Mouse (Mus musculus): ENCODE measurements around the gene Sytl2.

- TF ChIP-seq CTCF (conservative IDR thresholded peaks at IDR 0.05; ENCODE audit: low read length) (no peak), POU5F1 (IDR thresholded peaks at IDR 0.05; ENCODE audit: borderline replicate concordance, low read length) (no peak)
Observed at GRCm38 (mm10) chr7:90280878-90281277, 21.2 kb upstream of the Sytl2 start.
